Mouse (Mus musculus) frontal cortex, postnatal 10 days (tissue): ENCODE results near the gene Gm20479.

Experiments
- DNase-seq, 2 experiments: peaks; one replicate each; pipeline ENCODE4 v3.0.0; 2022; ENCODE audit warnings: low spot score in 2 of 2, mixed read lengths in 1 of 2

Gene Gm20479

DNA sequence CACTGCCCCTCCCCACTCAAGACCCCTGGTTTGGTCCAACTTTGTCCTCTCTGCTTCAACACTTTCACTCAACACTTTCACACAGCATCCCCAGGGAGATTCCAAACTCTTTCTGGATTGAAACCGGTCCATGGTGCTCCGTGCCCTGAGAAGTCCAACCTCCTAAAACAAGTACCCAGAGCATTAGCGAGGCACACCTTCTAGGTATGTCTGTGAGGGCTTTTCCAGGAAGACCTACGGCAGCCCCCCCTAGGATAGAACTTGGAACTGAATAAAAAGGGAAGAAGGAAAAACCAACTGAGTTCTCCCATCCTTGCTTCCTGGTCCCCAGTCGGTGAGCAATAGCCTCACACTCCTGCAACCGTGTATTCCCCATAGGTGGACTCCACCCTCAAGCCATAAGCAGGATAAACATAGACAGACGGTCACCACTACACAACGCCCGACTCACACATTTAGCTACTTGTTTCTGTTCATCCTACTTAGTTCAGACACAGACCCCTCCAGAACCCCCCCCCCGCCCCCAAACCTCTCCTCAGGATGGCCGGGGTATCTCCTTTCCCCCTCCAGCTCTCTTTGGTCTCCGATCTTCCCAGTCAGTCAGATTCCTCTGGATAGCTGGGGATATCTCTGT, 45.5 kb downstream of the Gm20479 start:
- DNase-seq: no peak

DNA sequence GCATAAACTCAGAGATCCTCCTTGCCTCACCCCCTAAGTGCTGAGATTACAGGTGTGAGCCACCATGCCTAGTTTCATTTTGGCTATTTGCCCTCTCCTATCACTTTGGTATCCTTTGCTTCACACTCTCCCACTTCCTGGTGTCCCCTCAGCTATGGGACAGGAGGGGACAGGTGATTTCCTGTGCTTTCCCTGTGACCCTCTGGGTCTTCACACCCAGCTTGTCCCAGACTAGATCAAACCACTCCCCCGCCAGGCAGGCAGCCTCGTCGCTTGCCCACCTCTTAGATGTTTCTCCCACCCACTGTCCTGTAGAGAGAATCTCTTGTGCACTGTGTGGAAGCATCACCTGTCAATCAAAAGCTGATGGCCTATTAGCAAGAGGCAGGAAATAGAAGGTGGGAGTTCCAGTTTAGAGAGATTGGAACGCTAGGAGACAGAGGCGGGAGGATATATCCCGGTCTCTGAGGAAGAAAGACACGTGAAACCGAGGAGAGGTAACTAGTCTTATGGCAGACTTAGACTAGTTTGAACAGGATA, 46.2 kb downstream of the Gm20479 start:
- DNase-seq: no peak

DNA sequence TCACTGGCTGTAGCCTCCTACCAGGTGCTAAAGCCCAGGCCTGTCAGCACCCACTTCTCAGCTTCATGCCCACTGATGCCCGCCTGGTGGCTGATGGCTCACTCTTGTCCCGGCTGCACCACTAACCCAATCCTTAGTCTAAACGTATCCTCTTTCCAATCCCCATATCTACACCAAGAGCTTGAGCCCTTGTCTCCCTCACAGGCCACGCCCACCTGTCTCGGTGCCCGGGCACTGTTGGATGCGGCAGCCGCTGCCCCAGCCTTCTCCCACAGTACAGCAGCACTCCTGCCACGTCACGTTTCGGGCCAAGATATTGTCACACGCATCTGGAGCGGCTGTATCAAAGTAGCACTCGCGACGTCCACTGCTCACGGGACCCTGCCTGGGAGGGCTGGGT, 46.9 kb downstream of the Gm20479 start:
- DNase-seq: no peak

DNA sequence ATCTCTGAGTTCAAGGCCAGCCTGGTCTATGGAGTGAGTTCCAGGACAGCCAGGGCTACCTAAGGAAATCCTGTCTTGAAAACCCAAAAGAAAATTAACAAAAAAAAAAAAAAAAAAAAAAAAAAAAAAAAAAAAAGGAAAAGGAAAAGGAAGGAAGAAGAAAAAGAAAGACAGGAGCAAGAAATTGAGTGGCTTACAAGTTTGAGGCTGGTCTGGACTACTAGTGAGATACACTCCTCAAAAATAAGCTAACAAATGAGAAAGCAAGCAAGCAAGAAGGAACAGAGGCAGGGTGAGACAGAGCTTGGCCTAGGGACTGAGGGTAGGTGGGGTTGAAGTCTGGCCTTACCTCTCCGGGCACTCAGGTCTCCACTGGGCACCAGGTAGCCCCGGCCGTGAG, 47.4 kb downstream of the Gm20479 start:
- no peak for DNase-seq

DNA sequence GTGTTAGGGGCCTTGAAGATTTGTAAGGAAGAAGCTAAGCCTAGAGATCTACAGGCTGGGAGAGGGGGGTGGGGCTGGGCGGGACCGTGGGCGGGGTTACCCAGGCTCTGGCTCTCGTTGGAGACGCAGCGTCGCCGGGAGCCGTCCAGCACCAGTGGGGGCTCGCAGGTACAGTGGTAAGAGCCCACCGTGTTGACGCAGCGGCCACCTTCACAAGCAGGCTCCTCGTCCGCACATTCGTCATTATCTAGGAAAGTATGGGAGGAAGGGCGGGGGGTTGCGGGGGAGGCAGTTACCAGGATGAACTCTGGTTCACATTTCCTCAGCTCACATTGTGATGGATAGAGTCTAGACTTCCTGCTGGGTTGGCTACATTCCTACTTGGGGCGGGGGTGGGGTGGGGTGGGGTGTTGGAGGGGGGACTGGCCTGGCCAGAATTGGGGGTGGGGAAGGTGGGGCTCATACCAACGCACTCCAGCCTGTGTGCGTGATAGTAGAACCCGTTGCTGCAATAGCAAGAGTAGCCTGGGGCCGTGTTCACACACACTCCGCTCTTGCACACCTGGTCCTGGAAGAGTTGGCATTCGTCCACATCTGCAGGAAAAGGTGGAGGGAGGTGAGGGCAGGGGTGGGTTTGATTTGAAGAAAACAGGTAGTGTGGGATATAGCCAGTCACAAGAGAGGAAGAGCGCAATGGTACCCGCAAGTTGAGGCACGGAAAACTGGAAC, 48.2 kb downstream of the Gm20479 start:
- DNase-seq: no peak

DNA sequence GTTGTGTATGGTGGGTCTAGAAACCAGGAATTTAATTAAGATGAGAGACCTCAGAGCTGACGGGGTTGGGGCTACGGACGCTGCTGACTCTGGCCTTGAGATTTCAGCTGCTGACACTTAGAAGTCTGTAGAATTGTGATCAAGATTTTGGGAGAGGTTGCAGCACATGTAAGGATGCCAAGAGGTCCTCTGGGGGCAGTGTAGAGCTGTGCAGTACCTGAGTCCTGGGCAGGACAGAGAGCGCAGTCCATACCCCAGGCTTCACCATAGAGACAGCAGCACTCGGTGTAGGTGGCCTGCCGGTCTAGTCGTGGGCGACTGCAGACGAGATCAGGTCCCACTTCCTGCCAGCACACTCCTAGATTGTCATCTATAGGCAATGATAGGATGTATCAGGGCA, 49.7 kb downstream of the Gm20479 start:
- DNase-seq: no peak

DNA sequence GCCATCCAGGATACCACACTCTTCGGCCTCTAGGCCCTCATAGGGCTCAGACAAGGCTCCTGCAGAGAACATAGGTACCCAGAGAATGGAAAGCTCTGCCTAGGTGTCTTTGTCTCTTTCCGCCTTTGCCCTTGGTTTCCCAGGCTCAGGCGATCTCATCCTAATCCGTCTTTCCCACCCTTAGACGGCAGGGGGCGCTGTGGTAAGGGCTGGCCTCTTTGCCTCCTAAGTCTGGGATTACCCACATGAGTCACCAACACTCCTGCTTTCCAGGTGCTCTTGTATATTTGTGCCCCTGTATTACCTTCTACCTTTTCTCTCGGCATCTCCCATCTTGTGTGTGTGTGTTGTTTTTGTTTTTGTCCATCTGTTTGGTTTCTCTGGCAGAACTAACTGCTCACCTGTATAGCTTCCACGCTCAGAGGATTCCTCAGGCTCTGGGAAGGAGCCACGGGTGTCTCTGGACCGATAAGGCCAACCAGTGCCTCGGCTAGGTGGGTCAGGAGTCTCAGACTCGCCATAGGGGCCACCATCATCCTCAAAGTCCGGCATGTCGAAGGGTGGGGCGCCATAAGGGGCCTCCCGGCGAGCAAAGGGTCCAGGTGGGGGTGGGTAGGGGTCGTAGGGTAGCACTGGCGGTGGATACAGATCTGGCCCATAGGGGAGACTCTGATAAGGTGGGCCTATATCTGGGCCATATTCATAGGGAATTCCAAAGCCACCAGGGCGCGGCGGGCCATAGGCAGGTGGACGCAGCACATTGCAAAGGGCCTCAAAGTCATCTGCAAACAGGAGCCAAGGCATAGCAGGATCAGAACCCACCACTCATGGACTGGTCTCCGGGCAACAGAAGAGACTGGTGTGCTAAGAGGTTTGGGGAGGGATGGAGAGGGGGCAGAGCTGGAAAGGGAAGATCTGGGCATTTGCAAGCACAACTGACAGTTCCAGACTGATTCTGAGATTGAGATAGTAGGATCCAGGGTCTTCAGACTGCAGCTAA, 50.8 kb downstream of the Gm20479 start:
- no peak for DNase-seq

DNA sequence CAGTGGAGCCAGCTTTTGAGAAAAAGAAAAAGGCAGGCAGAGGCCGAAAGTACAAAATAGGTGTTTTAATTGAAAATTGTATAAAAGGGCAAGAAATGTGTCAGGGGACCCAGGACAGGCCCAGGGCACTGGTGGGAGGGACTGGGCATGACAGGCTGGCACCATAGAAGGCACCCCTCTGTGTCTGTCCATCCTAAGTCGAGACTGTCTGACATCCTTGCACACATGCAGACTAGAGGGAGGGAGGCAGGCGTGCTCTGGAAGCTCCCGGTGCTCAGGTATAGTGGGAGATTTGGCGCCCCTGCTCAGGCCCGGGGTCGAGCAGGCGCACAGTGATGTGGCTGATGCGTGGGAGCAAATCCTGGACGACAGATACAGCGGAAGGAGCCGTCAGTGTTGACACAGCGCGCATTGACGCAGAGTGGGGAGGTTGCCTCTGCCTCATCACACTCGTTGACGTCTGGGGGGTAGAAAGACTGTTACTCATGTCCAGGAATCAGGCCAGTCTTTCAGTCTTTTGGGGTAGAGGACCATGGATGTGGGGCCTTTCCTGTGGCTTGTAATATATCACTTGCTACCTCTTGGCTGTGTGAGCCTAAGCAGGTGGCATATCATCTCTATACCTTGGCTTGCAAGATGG, 52.0 kb downstream of the Gm20479 start:
- DNase-seq: no peak
